Mouse (Mus musculus) left cerebral cortex, adult 18-20 months (tissue): ENCODE results near the gene Ccdc8. TPM values are rescaled to one million over a fixed set of nuclear protein-coding genes. Genes with fewer than 3 reads are reported as not detected.
"Not testable (repeated sequence)": the region's sequence is repeated elsewhere in the genome, so short reads cannot be mapped to it uniquely, and the experiment has no call there.

Experiments used
- DNase-seq, 2 experiments: peaks; one replicate each; pipeline ENCODE4 v3.0.0; 2021 to 2022; ENCODE audit warnings: low spot score in 2 of 2, mixed read lengths in 1 of 2
- long read RNA-seq, 2 experiments: library from polyadenylated mRNA; stranded (forward); transcript quantifications; one replicate each; pipeline ENCODE4 v2.0.0; 2021
- total RNA-seq, 2 experiments: library from RNA; stranded (reverse); gene quantifications; 2 replicates each; pipeline ENCODE4 v1.2.3; 2021

Gene Ccdc8
- 1 to 10 TPM; 2.1 to 2.6 TPM for total RNA-seq
- long read RNA-seq, experiment 1, full-length matches to known transcripts = 1 of 1 reads
- long read RNA-seq, experiment 1, partial matches to known transcripts = 0 of 1 reads
- long read RNA-seq, experiment 1, other reads (novel, unspliced or antisense) = 0 of 1 reads
- long read RNA-seq, experiment 2, full-length matches to known transcripts = 1 of 1 reads
- long read RNA-seq, experiment 2, partial matches to known transcripts = 0 of 1 reads
- long read RNA-seq, experiment 2, other reads (novel, unspliced or antisense) = 0 of 1 reads

- no peak for DNase-seq
Measured at GRCm38 (mm10) chr7:16992451-16992807, at the start of gene Ccdc8. TSS of gene Ccdc8 (plus strand) at chr7:16992708.

GRCm38 (mm10) chr7:16942861-16943260 is 49.6 kb upstream of the Ccdc8 start:
- no peak for DNase-seq

GRCm38 (mm10) chr7:16944061-16944807 is 48.3 kb upstream of the Ccdc8 start, which contains the start of gene Pnmal2:
TSS of gene Pnmal2 (plus strand) at chr7:16944682.
- peak; percentile 87 to 90 for DNase-seq

GRCm38 (mm10) chr7:16944808-16945315 is 47.6 kb upstream of the Ccdc8 start:
- peak in 1 of 2 experiments; percentile 35 for DNase-seq

GRCm38 (mm10) chr7:16945419-16945818 is 47.1 kb upstream of the Ccdc8 start:
- peak in 1 of 2 experiments; percentile 28 for DNase-seq

- peak in 1 of 2 experiments; percentile 48 for DNase-seq
Measured at GRCm38 (mm10) chr7:16946441-16947348, 45.8 kb upstream of the Ccdc8 start.

- DNase-seq = peak; percentile 51 to 66
Measured at GRCm38 (mm10) chr7:16947349-16947895, 45.1 kb upstream of the Ccdc8 start.

- DNase-seq = no peak
Measured at GRCm38 (mm10) chr7:16947959-16948361, 44.5 kb upstream of the Ccdc8 start.

GRCm38 (mm10) chr7:16948923-16949458 is 43.5 kb upstream of the Ccdc8 start:
- no peak for DNase-seq

- DNase-seq = peak; percentile 86 to 89
Measured at GRCm38 (mm10) chr7:16949908-16950841, 42.3 kb upstream of the Ccdc8 start.

- DNase-seq = peak; percentile 80 to 86
Measured at GRCm38 (mm10) chr7:16950861-16951635, 41.5 kb upstream of the Ccdc8 start.

GRCm38 (mm10) chr7:16953776-16954175 is 38.7 kb upstream of the Ccdc8 start:
- DNase-seq = not testable (repeated sequence)

- DNase-seq = no peak
Measured at GRCm38 (mm10) chr7:16955712-16956111, 36.8 kb upstream of the Ccdc8 start.

GRCm38 (mm10) chr7:16956410-16957265 is 35.9 kb upstream of the Ccdc8 start:
- DNase-seq = peak in 1 of 2 experiments; percentile 69

GRCm38 (mm10) chr7:16959539-16960187 is 32.8 kb upstream of the Ccdc8 start, which contains the start of gene Pnmal1:
TSS of gene Pnmal1 (plus strand) at chr7:16959679.
- DNase-seq = peak; percentile 95 to 96

GRCm38 (mm10) chr7:16961678-16962077 is 30.8 kb upstream of the Ccdc8 start:
- DNase-seq = no peak

- no peak for DNase-seq
Measured at GRCm38 (mm10) chr7:16968414-16968813, 24.1 kb upstream of the Ccdc8 start.
